Mouse (Mus musculus) heart, embryonic 13.5 days (tissue): Measurements from ENCODE around the gene Dcaf8. TPM values are rescaled to one million over a fixed set of nuclear protein-coding genes. Genes with fewer than 3 reads are reported as not detected.

ENCODE experiments used
- ATAC-seq: fragments of 200-750 bp; cut with Nextera tagmentation; 2 replicates; pipeline ENCODE4 v1.8.0; 2017; ENCODE audit warnings: moderate TSS enrichment; ENCODE audit not compliant: insufficient number of reproducible peaks, low FRiP score, low TSS enrichment; ENCODE audit errors: extremely low read depth
- H3K27ac ChIP-seq: fragments of 300-500 bp; sonication (generic); replicated peaks from 2 replicates; pipeline ENCODE4 v1.5.1; 2015; ENCODE audit warnings: moderate library complexity, mild to moderate bottlenecking, inconsistent platforms
- H3K27me3 ChIP-seq: fragments of 300-500 bp; sonication (generic); replicated peaks from 2 replicates; pipeline ENCODE4 v1.6.1; 2015; ENCODE audit warnings: mild to moderate bottlenecking, inconsistent platforms
- H3K36me3 ChIP-seq: fragments of 300-500 bp; sonication (generic); 2 replicates; pipeline ENCODE4 v1.6.1; 2015; ENCODE audit warnings: mild to moderate bottlenecking, inconsistent platforms
- H3K4me1 ChIP-seq: fragments of 300-500 bp; sonication (generic); 2 replicates; pipeline ENCODE4 v1.6.1; 2015; ENCODE audit warnings: inconsistent platforms
- H3K4me2 ChIP-seq: fragments of 300-500 bp; sonication (generic); 2 replicates; pipeline ENCODE4 v1.6.1; 2015; ENCODE audit warnings: inconsistent platforms, mild to moderate bottlenecking, moderate library complexity
- H3K4me3 ChIP-seq: fragments of 300-500 bp; sonication (generic); 2 replicates; pipeline ENCODE4 v1.5.1; 2015; ENCODE audit warnings: moderate library complexity, mild to moderate bottlenecking, inconsistent platforms
- H3K9ac ChIP-seq: fragments of 300-500 bp; sonication (generic); 2 replicates; pipeline ENCODE4 v1.6.1; 2015; ENCODE audit warnings: inconsistent platforms, mild to moderate bottlenecking, moderate library complexity
- H3K9me3 ChIP-seq: fragments of 300-500 bp; sonication (generic); 2 replicates; pipeline ENCODE4 v1.6.1; 2016; ENCODE audit warnings: inconsistent platforms
- WGBS: fragments of 180-500 bp; shearing (Covaris S2); methylation state at CpG from one replicate; pipeline ENCODE4 v1.1.7; 2015; ENCODE audit warnings: mixed read lengths; 5-methylcytosine and 5-hydroxymethylcytosine counted together
- polyA plus RNA-seq: library from polyadenylated mRNA; unstranded; fragments of >200 nt; fragmentation: Nextera tagmentation; extraction: Ambion mirVana; gene quantifications from 2 replicates; pipeline ENCODE4 v1.2.1, GENCODE M21; 2015

Gene Dcaf8
- polyA plus RNA-seq, 1 experiment from 2014 or later, result 106 TPM

GRCm38 (mm10) chr1:172206141-172206917 lies 58.4 kb downstream of the Dcaf8 start, which contains the start of gene Pea15a:
Gene Pea15a, minus strand, starts transcription at chr1:172206804.
- H3K36me3 ChIP-seq, result peaks cover 28% of the 10 kb centered on the region
- peak within 1 kb of the TSS; percentile 97 for H3K9ac ChIP-seq
- peak; percentile 68 for ATAC-seq
- no peaks in the 10 kb centered on the region for H3K9me3 ChIP-seq
- H3K27me3 ChIP-seq, result no peaks in the 10 kb centered on the region
- peaks cover 60% of the 10 kb centered on the region for H3K4me1 ChIP-seq
- H3K4me2 ChIP-seq, result peak within 1 kb of the TSS; percentile 86
- H3K27ac ChIP-seq, result peak within 1 kb of the TSS; percentile 95
- under 1% methylated on average over 39 of the region's 40 CpGs for WGBS
- peak within 1 kb of the TSS; percentile 84 for H3K4me3 ChIP-seq

GRCm38 (mm10) chr1:172207111-172207584 lies 59.3 kb downstream of the Dcaf8 start:
- Histone ChIP-seq H3K4me2 (peak overlapping the region; percentile 86), H3K27me3 (no peaks in the 10 kb centered on the region), H3K36me3 (peaks cover 21% of the 10 kb centered on the region), H3K27ac (peak overlapping the region; percentile 95), H3K4me3 (peak overlapping the region; percentile 84), H3K4me1 (peaks cover 52% of the 10 kb centered on the region), H3K9ac (peak overlapping the region; percentile 97), H3K9me3 (no peaks in the 10 kb centered on the region)
- ATAC-seq, result no peak
- 11% methylated on average over 7 of the region's 7 CpGs for WGBS

GRCm38 (mm10) chr1:172212776-172213175 lies 64.9 kb downstream of the Dcaf8 start:
- Histone ChIP-seq H3K36me3 (peaks cover 14% of the 10 kb centered on the region), H3K27ac (peak overlapping the region; percentile 70), H3K9me3 (no peaks in the 10 kb centered on the region), H3K27me3 (no peaks in the 10 kb centered on the region), H3K9ac (peak overlapping the region; percentile 44; the same call in 1 of the 2 replicates), H3K4me2 (no peak overlapping the region), H3K4me1 (peaks cover 47% of the 10 kb centered on the region), H3K4me3 (no peak overlapping the region)
- 60% methylated on average over 5 of the region's 5 CpGs for whole genome bisulfite sequencing
- no peak for ATAC-seq

- Histone ChIP-seq H3K9ac (peak overlapping the region; percentile 0; the same call in 1 of the 2 replicates), H3K9me3 (no peaks in the 10 kb centered on the region), H3K27me3 (no peaks in the 10 kb centered on the region), H3K4me3 (no peak overlapping the region), H3K36me3 (peaks cover 14% of the 10 kb centered on the region), H3K27ac (peak overlapping the region; percentile 70; the same call in 1 of the 2 replicates), H3K4me2 (no peak overlapping the region), H3K4me1 (peaks cover 57% of the 10 kb centered on the region)
- ATAC-seq, result no peak
- 69% methylated on average over 4 of the region's 4 CpGs for WGBS
Observed at GRCm38 (mm10) chr1:172213771-172214170, 65.9 kb downstream of the Dcaf8 start.

- no peak overlapping the region for H3K4me2 ChIP-seq
- WGBS, result 36% methylated on average over 3 of the region's 3 CpGs
- ATAC-seq, result no peak; the same call in 1 of the 2 replicates
- H3K9ac ChIP-seq, result peak overlapping the region; percentile 0
- peak overlapping the region; percentile 70 for H3K27ac ChIP-seq
- H3K36me3 ChIP-seq, result peaks cover 7% of the 10 kb centered on the region
- peaks cover 67% of the 10 kb centered on the region for H3K4me1 ChIP-seq
- no peaks in the 10 kb centered on the region for H3K27me3 ChIP-seq
- H3K9me3 ChIP-seq, result no peaks in the 10 kb centered on the region
- H3K4me3 ChIP-seq, result no peak overlapping the region
Observed at GRCm38 (mm10) chr1:172214748-172215147, 66.9 kb downstream of the Dcaf8 start.

- Histone ChIP-seq H3K4me3 (peak overlapping the region; percentile 40), H3K9ac (peak overlapping the region; percentile 77), H3K36me3 (peaks cover 5% of the 10 kb centered on the region), H3K27ac (peak overlapping the region; percentile 95), H3K9me3 (no peaks in the 10 kb centered on the region), H3K4me1 (peaks cover 91% of the 10 kb centered on the region), H3K4me2 (peak overlapping the region; percentile 67), H3K27me3 (no peaks in the 10 kb centered on the region)
- no peak for ATAC-seq
- 0% methylated on average over 5 of the region's 5 CpGs for WGBS
Observed at GRCm38 (mm10) chr1:172217148-172217547, 69.3 kb downstream of the Dcaf8 start.

- peak overlapping the region; percentile 32 for H3K4me3 ChIP-seq
- 40% methylated on average over 15 of the region's 15 CpGs for WGBS
- peak overlapping the region; percentile 77 for H3K9ac ChIP-seq
- peaks cover 92% of the 10 kb centered on the region for H3K4me1 ChIP-seq
- peak overlapping the region; percentile 55 for H3K4me2 ChIP-seq
- no peaks in the 10 kb centered on the region for H3K27me3 ChIP-seq
- H3K36me3 ChIP-seq, result no peaks in the 10 kb centered on the region; the same call in 1 of the 2 replicates
- H3K9me3 ChIP-seq, result no peaks in the 10 kb centered on the region
- H3K27ac ChIP-seq, result peak overlapping the region; percentile 90
- no peak for ATAC-seq
Observed at GRCm38 (mm10) chr1:172218164-172218910, 70.5 kb downstream of the Dcaf8 start.

GRCm38 (mm10) chr1:172219451-172220406 lies 71.8 kb downstream of the Dcaf8 start, which contains the start of gene Casq1:
Gene Casq1, minus strand, starts transcription at chr1:172219868.
- Histone ChIP-seq H3K4me1 (peaks cover 86% of the 10 kb centered on the region), H3K9me3 (no peaks in the 10 kb centered on the region), H3K36me3 (no peaks in the 10 kb centered on the region), H3K27ac (peak within 1 kb of the TSS; percentile 90), H3K9ac (peak within 1 kb of the TSS; percentile 77), H3K4me3 (peak within 1 kb of the TSS; percentile 32), H3K27me3 (no peaks in the 10 kb centered on the region), H3K4me2 (peak within 1 kb of the TSS; percentile 55)
- ATAC-seq, result peak; percentile 22; the same call in 1 of the 2 replicates
- WGBS, result 52% methylated on average over 19 of the region's 19 CpGs

- Histone ChIP-seq H3K36me3 (no peaks in the 10 kb centered on the region), H3K27ac (peak overlapping the region; percentile 90), H3K4me2 (peak overlapping the region; percentile 55), H3K27me3 (no peaks in the 10 kb centered on the region), H3K9ac (no peak overlapping the region), H3K9me3 (no peaks in the 10 kb centered on the region), H3K4me1 (peaks cover 80% of the 10 kb centered on the region), H3K4me3 (no peak overlapping the region)
- WGBS, result 23% methylated on average over 10 of the region's 10 CpGs
- ATAC-seq, result peak; percentile 55; the same call in 1 of the 2 replicates
Observed at GRCm38 (mm10) chr1:172220414-172220813, 72.5 kb downstream of the Dcaf8 start.

- no peak overlapping the region for H3K4me3 ChIP-seq
- no peak for ATAC-seq
- peaks cover 74% of the 10 kb centered on the region for H3K4me1 ChIP-seq
- no peaks in the 10 kb centered on the region for H3K27me3 ChIP-seq
- WGBS, result 29% methylated on average over 11 of the region's 11 CpGs
- H3K36me3 ChIP-seq, result no peaks in the 10 kb centered on the region
- H3K4me2 ChIP-seq, result no peak overlapping the region
- peak overlapping the region; percentile 90 for H3K27ac ChIP-seq
- peak overlapping the region; percentile 15 for H3K9ac ChIP-seq
- H3K9me3 ChIP-seq, result no peaks in the 10 kb centered on the region
Observed at GRCm38 (mm10) chr1:172221297-172222063, 73.6 kb downstream of the Dcaf8 start.
